Mouse (Mus musculus) neural tube, embryonic 14.5 days (tissue): ENCODE measurements around the gene Arpc2. TPM values are rescaled to one million over a fixed set of nuclear protein-coding genes. Genes with fewer than 3 reads are reported as not detected.

Experiments
- ATAC-seq: fragments of 200-750 bp; cut with Nextera tagmentation; 2 replicates; pipeline ENCODE4 v1.8.0; 2017; ENCODE audit warnings: low read depth, mild to moderate bottlenecking, moderate TSS enrichment, moderate library complexity
- H3K27ac ChIP-seq: fragments of 300-500 bp; sonication (generic); 2 replicates; pipeline ENCODE4 v1.5.1; 2014; ENCODE audit warnings: low read depth, mild to moderate bottlenecking, control low read depth, low read length, moderate library complexity, mixed read lengths
- H3K27me3 ChIP-seq: fragments of 300-500 bp; sonication (generic); 2 replicates; pipeline ENCODE4 v1.6.1; 2014; ENCODE audit warnings: low read length; ENCODE audit not compliant: control insufficient read depth, insufficient read depth
- H3K36me3 ChIP-seq: fragments of 300-500 bp; sonication (generic); 2 replicates; pipeline ENCODE4 v1.6.1; 2014; ENCODE audit warnings: low read length, mixed read lengths; ENCODE audit not compliant: control insufficient read depth, insufficient read depth
- H3K4me1 ChIP-seq: fragments of 300-500 bp; sonication (generic); 2 replicates; pipeline ENCODE4 v1.6.1; 2014; ENCODE audit warnings: low read length; ENCODE audit not compliant: control insufficient read depth, insufficient read depth
- H3K4me2 ChIP-seq: fragments of 300-500 bp; sonication (generic); 2 replicates; pipeline ENCODE4 v1.6.1; 2014; ENCODE audit warnings: mild to moderate bottlenecking, low read depth, low read length, control low read depth
- H3K4me3 ChIP-seq: fragments of 300-500 bp; sonication (generic); 2 replicates; pipeline ENCODE4 v1.5.1; 2014; ENCODE audit warnings: low read depth, low read length, control low read depth, mixed read lengths
- H3K9ac ChIP-seq: fragments of 300-500 bp; sonication (generic); replicated peaks from 2 replicates; pipeline ENCODE4 v1.6.1; 2014; ENCODE audit warnings: low read depth, mild to moderate bottlenecking, control low read depth, low read length, mixed read lengths
- H3K9me3 ChIP-seq: fragments of 300-500 bp; sonication (generic); 2 replicates; pipeline ENCODE4 v1.6.1; 2016; ENCODE audit warnings: low read length; ENCODE audit not compliant: control insufficient read depth
- WGBS: fragments of 180-500 bp; shearing (Covaris S2); extraction: QIAGEN DNeasy Blood & Tissue Kit; methylation state at CpG from one replicate; pipeline ENCODE4 v1.1.7; 2014; 5-methylcytosine and 5-hydroxymethylcytosine counted together
- polyA plus RNA-seq: library from polyadenylated mRNA; unstranded; fragments of >200 nt; fragmentation: Nextera tagmentation; extraction: Ambion mirVana; gene quantifications from 2 replicates; pipeline ENCODE4 v1.2.1, GENCODE M21; 2014

The Arpc2 gene
- polyA plus RNA-seq, 1 experiment from 2014 or later = 294 TPM

DNA sequence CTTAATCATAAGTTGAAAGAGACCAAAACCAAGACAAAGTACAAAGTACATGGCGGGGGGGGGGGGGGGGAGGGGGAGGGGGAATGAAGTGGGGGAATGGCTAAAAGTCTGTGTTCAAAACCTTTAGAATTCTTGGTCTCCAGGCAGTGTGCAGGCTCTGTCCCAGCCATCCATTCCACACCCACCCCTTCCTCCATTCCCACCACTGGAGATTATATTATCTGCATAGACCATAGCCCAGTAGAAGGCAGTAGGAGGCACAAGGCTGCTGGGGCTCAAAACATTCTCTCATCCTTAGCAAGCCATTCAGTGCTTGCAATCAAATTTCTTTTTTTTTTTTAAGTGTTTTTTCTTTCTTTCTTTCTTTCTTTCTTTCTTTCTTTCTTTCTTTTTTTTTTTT is 4.9 kb upstream of the Arpc2 start:
- Histone ChIP-seq H3K4me1 (no peaks in the 10 kb centered on the region), H3K36me3 (no peaks in the 10 kb centered on the region), H3K4me2 (no peak overlapping the region), H3K4me3 (no peak overlapping the region), H3K27me3 (no peaks in the 10 kb centered on the region), H3K27ac (no peak overlapping the region), H3K9ac (no peak overlapping the region), H3K9me3 (no peaks in the 10 kb centered on the region)
- 60% methylated on average over 1 of the region's 1 CpGs for WGBS
- ATAC-seq = no peak

DNA sequence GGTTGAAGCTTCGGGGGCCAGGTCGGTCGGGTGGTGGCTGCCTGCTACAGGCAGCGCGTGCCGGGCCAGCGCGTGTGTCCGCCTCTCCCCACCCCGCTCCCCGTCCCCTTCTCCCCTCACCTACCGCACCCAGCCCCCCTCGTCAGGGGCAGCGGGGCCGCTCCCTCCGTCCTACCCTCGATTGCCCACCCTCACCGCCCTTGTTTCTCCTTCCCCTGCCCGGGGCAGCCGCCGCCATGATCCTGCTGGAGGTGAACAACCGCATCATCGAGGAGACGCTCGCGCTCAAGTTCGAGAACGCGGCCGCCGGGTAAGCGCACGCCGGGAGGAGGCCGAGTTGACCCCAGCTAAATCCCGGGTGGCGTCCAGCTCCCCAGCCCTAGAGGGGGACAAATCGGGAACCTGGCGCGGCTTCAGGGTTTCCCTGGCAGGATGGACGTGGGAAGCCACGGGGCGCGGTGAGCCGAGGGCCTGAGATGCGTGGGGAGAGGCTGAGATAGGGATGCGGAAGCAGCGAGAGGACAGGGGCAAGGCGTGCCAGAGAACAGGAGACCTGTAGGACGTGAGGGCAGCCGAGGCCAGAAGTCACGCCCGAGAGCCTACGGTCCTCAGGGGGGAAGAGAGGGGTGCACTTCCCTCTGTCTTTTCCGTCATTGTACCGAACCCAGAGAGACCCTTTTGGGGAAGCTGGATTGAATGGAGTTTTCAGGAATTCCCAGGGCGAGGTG is 870 bp downstream of the Arpc2 start:
- Histone ChIP-seq H3K36me3 (no peaks in the 10 kb centered on the region), H3K9me3 (no peaks in the 10 kb centered on the region), H3K4me1 (peaks cover 20% of the 10 kb centered on the region), H3K4me2 (peak overlapping the region; percentile 69), H3K27me3 (no peaks in the 10 kb centered on the region), H3K9ac (peak overlapping the region; percentile 74), H3K4me3 (peak overlapping the region; percentile 60), H3K27ac (peak overlapping the region; percentile 80)
- ATAC-seq = peak; percentile 78
- under 1% methylated on average over 34 of the region's 57 CpGs for WGBS

GRCm38 (mm10) chr1:74237671-74238070 is 1.8 kb downstream of the Arpc2 start:
- Histone ChIP-seq H3K4me2 (peak overlapping the region; percentile 69), H3K4me1 (peaks cover 20% of the 10 kb centered on the region), H3K27me3 (no peaks in the 10 kb centered on the region), H3K27ac (no peak overlapping the region), H3K9me3 (no peaks in the 10 kb centered on the region), H3K9ac (peak overlapping the region; percentile 74; the same call in 1 of the 2 replicates), H3K36me3 (no peaks in the 10 kb centered on the region), H3K4me3 (peak overlapping the region; percentile 60)
- 43% methylated on average over 5 of the region's 5 CpGs for WGBS
- no peak for ATAC-seq

DNA sequence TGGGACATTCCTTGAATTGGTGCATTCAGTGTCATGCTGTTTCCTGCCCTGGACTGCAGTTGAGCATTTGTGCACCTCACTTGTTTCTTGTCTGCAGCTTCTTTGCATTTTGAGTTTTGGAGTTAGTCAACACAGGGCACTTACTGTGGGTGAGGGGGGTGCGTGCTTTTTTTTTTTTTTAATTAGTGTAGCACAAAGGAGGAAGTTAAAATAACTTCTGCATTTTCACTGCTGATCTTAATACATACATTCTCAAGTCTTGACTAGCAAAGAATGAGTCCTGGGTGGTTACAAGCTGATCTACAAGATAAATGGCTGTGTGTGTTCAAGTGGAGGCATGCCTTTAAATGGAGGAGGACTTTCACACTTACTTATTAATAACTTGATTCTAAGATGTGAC is 2.3 kb downstream of the Arpc2 start:
- Histone ChIP-seq H3K4me2 (peak overlapping the region; percentile 69), H3K27me3 (no peaks in the 10 kb centered on the region), H3K9ac (no peak overlapping the region; the same call in 1 of the 2 replicates), H3K36me3 (no peaks in the 10 kb centered on the region), H3K4me3 (peak overlapping the region; percentile 60; the same call in 1 of the 2 replicates), H3K4me1 (peaks cover 20% of the 10 kb centered on the region), H3K27ac (no peak overlapping the region), H3K9me3 (no peaks in the 10 kb centered on the region)
- no peak for ATAC-seq
- 82% methylated on average over 1 of the region's 1 CpGs for WGBS

- Histone ChIP-seq H3K36me3 (no peaks in the 10 kb centered on the region), H3K4me1 (peaks cover 20% of the 10 kb centered on the region), H3K9me3 (no peaks in the 10 kb centered on the region), H3K4me2 (no peak overlapping the region), H3K27me3 (no peaks in the 10 kb centered on the region), H3K9ac (no peak overlapping the region), H3K4me3 (no peak overlapping the region), H3K27ac (no peak overlapping the region)
- 78% methylated on average over 7 of the region's 7 CpGs for WGBS
- ATAC-seq = no peak
These were observed 3.3 kb downstream of the Arpc2 start for GRCm38 (mm10) chr1:74239162-74239561.

DNA sequence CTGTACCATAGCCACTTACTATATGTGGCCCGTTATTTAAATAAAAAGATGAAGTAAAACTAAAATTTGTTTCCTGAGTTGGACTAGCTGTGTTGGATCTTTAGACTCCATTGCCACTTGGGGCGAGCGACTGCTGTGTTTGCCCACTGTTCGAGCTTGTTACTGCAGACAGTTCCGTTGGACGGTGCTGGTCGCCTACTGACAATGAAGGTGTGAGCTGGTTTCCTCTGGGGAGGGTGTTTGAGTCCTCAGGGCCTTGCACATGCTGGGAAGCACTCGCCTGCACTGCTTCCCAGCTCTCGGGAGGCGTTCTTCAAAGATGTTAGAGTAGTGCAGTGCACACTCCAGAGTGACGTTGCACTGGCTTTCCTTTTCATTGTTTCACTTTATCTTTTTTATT is 3.7 kb downstream of the Arpc2 start:
- ATAC-seq = no peak
- Histone ChIP-seq H3K4me1 (peaks cover 20% of the 10 kb centered on the region), H3K27me3 (no peaks in the 10 kb centered on the region), H3K9ac (no peak overlapping the region), H3K36me3 (no peaks in the 10 kb centered on the region), H3K9me3 (no peaks in the 10 kb centered on the region), H3K4me3 (no peak overlapping the region), H3K27ac (no peak overlapping the region), H3K4me2 (no peak overlapping the region)
- 59% methylated on average over 11 of the region's 11 CpGs for WGBS

DNA sequence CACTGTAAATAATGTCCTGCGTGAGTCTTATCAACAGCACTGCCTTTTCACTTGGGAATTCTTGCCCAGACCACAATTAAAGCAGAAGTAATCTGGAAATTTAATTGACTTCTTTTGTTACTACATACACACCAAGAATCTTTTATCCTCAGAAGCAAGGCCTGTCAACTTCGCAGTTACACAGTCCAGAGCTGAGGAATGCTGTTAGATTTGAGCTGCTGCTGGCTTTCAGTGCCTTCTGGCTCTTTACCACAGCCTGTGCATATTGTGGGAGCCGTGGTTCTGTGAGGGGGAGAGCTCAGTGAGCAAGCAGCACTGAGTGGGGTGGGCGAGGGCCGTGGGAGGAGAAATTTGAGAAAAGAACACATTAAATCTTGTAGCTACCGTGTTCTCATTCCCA is 4.4 kb downstream of the Arpc2 start:
- WGBS = 64% methylated on average over 6 of the region's 6 CpGs
- H3K27ac ChIP-seq = no peak overlapping the region
- no peak overlapping the region for H3K4me3 ChIP-seq
- H3K9me3 ChIP-seq = no peaks in the 10 kb centered on the region
- ATAC-seq = no peak
- peaks cover 20% of the 10 kb centered on the region for H3K4me1 ChIP-seq
- H3K4me2 ChIP-seq = no peak overlapping the region
- no peak overlapping the region for H3K9ac ChIP-seq
- H3K36me3 ChIP-seq = no peaks in the 10 kb centered on the region
- no peaks in the 10 kb centered on the region for H3K27me3 ChIP-seq

GRCm38 (mm10) chr1:74240832-74241231 is 4.9 kb downstream of the Arpc2 start:
- H3K9me3 ChIP-seq = no peaks in the 10 kb centered on the region
- WGBS = 89% methylated on average over 4 of the region's 4 CpGs
- H3K9ac ChIP-seq = no peak overlapping the region
- H3K4me1 ChIP-seq = peaks cover 20% of the 10 kb centered on the region
- no peaks in the 10 kb centered on the region for H3K36me3 ChIP-seq
- H3K4me3 ChIP-seq = no peak overlapping the region
- no peak overlapping the region for H3K4me2 ChIP-seq
- H3K27me3 ChIP-seq = no peaks in the 10 kb centered on the region
- ATAC-seq = no peak
- H3K27ac ChIP-seq = no peak overlapping the region

- no peak overlapping the region for H3K4me2 ChIP-seq
- H3K27me3 ChIP-seq = no peaks in the 10 kb centered on the region
- no peaks in the 10 kb centered on the region for H3K4me1 ChIP-seq
- no peak overlapping the region for H3K9ac ChIP-seq
- H3K27ac ChIP-seq = no peak overlapping the region
- 84% methylated on average over 2 of the region's 2 CpGs for WGBS
- H3K4me3 ChIP-seq = no peak overlapping the region
- no peaks in the 10 kb centered on the region for H3K9me3 ChIP-seq
- ATAC-seq = no peak
- peaks cover 14% of the 10 kb centered on the region for H3K36me3 ChIP-seq
These were observed 9.6 kb downstream of the Arpc2 start for GRCm38 (mm10) chr1:74245525-74245924.
